8 mouse cellular contexts compared by ENCODE assay signal in the genomic region with DNA sequence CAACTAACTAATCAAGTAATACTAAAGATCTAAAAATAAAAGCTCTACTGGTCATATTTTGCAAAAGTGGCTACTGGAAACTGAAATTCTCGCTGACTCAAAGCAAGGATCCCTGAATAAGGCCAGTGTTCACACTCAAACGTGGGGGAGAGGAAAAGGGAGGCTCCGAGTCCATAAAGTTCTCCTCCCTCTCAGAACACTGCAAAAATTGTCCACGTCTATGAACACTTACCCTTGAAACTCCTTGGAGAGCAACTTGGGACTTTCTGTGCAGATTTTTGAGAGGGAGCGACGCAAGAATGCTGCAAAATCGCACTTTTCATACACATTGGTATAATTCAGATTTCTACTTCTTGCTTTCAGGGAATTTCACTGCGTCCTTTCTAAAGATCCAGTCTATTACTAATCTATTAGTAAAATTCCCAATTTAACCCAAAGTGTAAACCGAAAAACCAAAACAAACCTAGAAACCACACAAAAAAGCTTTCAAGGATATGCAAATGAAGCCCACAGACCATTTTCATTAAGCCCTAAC. TPM values are rescaled to one million over a fixed set of nuclear protein-coding genes. Genes with fewer than 3 reads are reported as not detected.
DNase-seq lines count a peak whose midpoint lies in the region; ATAC-seq and TF ChIP-seq lines count a peak whose summit lies in the region.

No protein-coding gene starts in this region.

- TF ChIP-seq CTCF in spleen, adult 2 months (IDR thresholded peaks at IDR 0.05; ENCODE audit: extremely low read depth, insufficient read depth, insufficient read length, insufficient replicate concordance) = no peak

- no peak overlapping the region for H3K27ac ChIP-seq in spleen, adult 2 months (ENCODE audit: insufficient read depth, low read length)
- H3K27ac ChIP-seq in forebrain, embryonic 11.5 days (ENCODE audit: low read depth, low read length) = no peak overlapping the region

- no peaks in the 10 kb centered on the region for H3K9me3 ChIP-seq in forebrain, embryonic 11.5 days (ENCODE audit: control insufficient read depth, low read length)

- H3K27me3 ChIP-seq in spleen, adult 2 months (ENCODE audit: control insufficient read depth, insufficient read depth, low read length) = no peaks in the 10 kb centered on the region
- no peaks in the 10 kb centered on the region for H3K27me3 ChIP-seq in forebrain, embryonic 11.5 days (ENCODE audit: control insufficient read depth, insufficient read depth, low read length)
- H3K27me3 ChIP-seq in myocyte (ENCODE audit: control insufficient read depth, insufficient read depth, insufficient read length) = no peaks in the 10 kb centered on the region

- H3K9ac ChIP-seq in forebrain, embryonic 11.5 days (ENCODE audit: low read length) = peak overlapping the region; percentile 95

- peaks cover 55% of the 10 kb centered on the region for H3K79me2 ChIP-seq in myocyte (ENCODE audit: control insufficient read depth, insufficient read depth)

- peaks cover 5% of the 10 kb centered on the region; the same call in 1 of the 2 replicates for H3K4me1 ChIP-seq in spleen, adult 2 months (ENCODE audit: control insufficient read depth, insufficient read depth, insufficient read length)
- no peaks in the 10 kb centered on the region for H3K4me1 ChIP-seq in forebrain, embryonic 11.5 days (replicated peaks; ENCODE audit: control insufficient read depth, insufficient read depth, low read length)

- H3K4me3 ChIP-seq in spleen, adult 2 months (ENCODE audit: extremely low read depth, insufficient read depth, insufficient read length) = peak overlapping the region; percentile 88
- peak overlapping the region; percentile 99 for H3K4me3 ChIP-seq in forebrain, embryonic 11.5 days (ENCODE audit: low read depth, low read length)
- peak overlapping the region; percentile 65 for H3K4me3 ChIP-seq in myocyte

- no peak for TF ChIP-seq POLR2A in spleen, adult 2 months (IDR thresholded peaks at IDR 0.05; ENCODE audit: low read depth, low read length)
- no peak for TF ChIP-seq POLR2A in myocyte (IDR thresholded peaks at IDR 0.05; ENCODE audit: insufficient read length, low read depth)

- ATAC-seq in forebrain, embryonic 11.5 days (replicated peaks; ENCODE audit: low FRiP score) = no peak

- no peaks in the 10 kb centered on the region for H3K36me3 ChIP-seq in spleen, adult 2 months (ENCODE audit: control insufficient read depth, insufficient read depth, low read length)
- no peaks in the 10 kb centered on the region for H3K36me3 ChIP-seq in forebrain, embryonic 11.5 days (ENCODE audit: control insufficient read depth, insufficient read depth, low read length)
- no peaks in the 10 kb centered on the region for H3K36me3 ChIP-seq in myocyte (ENCODE audit: control insufficient read depth, insufficient read depth)

- H3K4me2 ChIP-seq in forebrain, embryonic 11.5 days (ENCODE audit: low read depth, low read length, severe bottlenecking) = peak overlapping the region; percentile 71
- H3K4me2 ChIP-seq in myocyte (ENCODE audit: low read depth) = peak overlapping the region; percentile 82

- peak overlapping the region; percentile 90 for H3ac ChIP-seq in myocyte (ENCODE audit: control insufficient read depth, insufficient read length)

- DNase-seq in spleen, adult 2 months (ENCODE audit: low read depth in 1 of 2, low spot score in 2 of 2) = no peak
- DNase-seq in spleen, adult 18-20 months = no peak
- no peak for DNase-seq in forebrain, embryonic 11.5 days (ENCODE audit: low spot score)
- DNase-seq in kidney, postnatal 10 days = peak; percentile 27
- no peak for DNase-seq in right cerebral cortex, postnatal 36 days (ENCODE audit: low spot score in 2 of 2)
- DNase-seq in spleen, adult 12 weeks (ENCODE audit: low spot score) = no peak
- no peak for DNase-seq in layer of hippocampus, adult 11-12 months (ENCODE audit: low spot score)

- 9% methylated on average over 9 of the region's 9 CpGs for WGBS in spleen, adult 2 months
- WGBS in forebrain, embryonic 11.5 days = 17% methylated on average over 9 of the region's 9 CpGs

TF ChIP-seq in myocyte, 11 proteins besides CTCF, POLR2A, EP300 and RAD21:
- TF ChIP-seq MAX (IDR thresholded peaks at IDR 0.05; ENCODE audit: low read depth) = no peak
- no peak for TF ChIP-seq TCF3 (IDR thresholded peaks at IDR 0.05; ENCODE audit: insufficient read length, low read depth)
- no peak for TF ChIP-seq CEBPB (IDR thresholded peaks at IDR 0.05; ENCODE audit: insufficient read depth, poor library complexity, severe bottlenecking)
- TF ChIP-seq SRF (IDR thresholded peaks at IDR 0.05; ENCODE audit: control insufficient read depth, insufficient read length, low read depth) = no peak
- no peak for TF ChIP-seq MYOG (IDR thresholded peaks at IDR 0.05; ENCODE audit: control insufficient read depth in 1 of 3, insufficient read depth in 1 of 3, insufficient read length in 2 of 3, low read depth in 2 of 3)
- no peak for TF ChIP-seq E2F4 (IDR thresholded peaks at IDR 0.05; ENCODE audit: insufficient read depth)
- no peak for TF ChIP-seq TCF12 (IDR thresholded peaks at IDR 0.05; ENCODE audit: insufficient read depth, poor library complexity, severe bottlenecking)
- TF ChIP-seq POLR2AphosphoS2 (IDR thresholded peaks at IDR 0.05; ENCODE audit: insufficient read length, low read depth) = no peak
- no peak for TF ChIP-seq REST (IDR thresholded peaks at IDR 0.05; ENCODE audit: insufficient read depth, insufficient read length)
- no peak for TF ChIP-seq USF1 (IDR thresholded peaks at IDR 0.05; ENCODE audit: low read depth)
- no peak for TF ChIP-seq MYOD1 (IDR thresholded peaks at IDR 0.05; ENCODE audit: control insufficient read depth in 1 of 3, insufficient read length in 2 of 3, low read depth in 2 of 3)
TF ChIP-seq in myocyte: peak in this region for 0.

RNA-seq across cellular contexts. Expression of gene Appbp2, which starts 1.2 kb away (rescaled TPM):
- polyA plus RNA-seq in spleen, adult 2 months (2012; rRNA removed) = 5.7 and 7.4 TPM in 2 replicates
- polyA plus RNA-seq in forebrain, embryonic 11.5 days (2014; fragmentation: Nextera tagmentation; extraction: Ambion mirVana) = 60.9 and 61.3 TPM in 2 replicates
- polyA plus RNA-seq in myocyte (2012; fragmentation: generic; extraction: Trizol) = 8.5 TPM
